Mouse (Mus musculus): ENCODE data around the gene Lmf1. TPM values are rescaled to one million over a fixed set of nuclear protein-coding genes. Genes with fewer than 3 reads are reported as not detected.

The Lmf1 gene
- polyA plus RNA-seq, 1 experiment from 2014 or later, result 40.6 TPM

DNA sequence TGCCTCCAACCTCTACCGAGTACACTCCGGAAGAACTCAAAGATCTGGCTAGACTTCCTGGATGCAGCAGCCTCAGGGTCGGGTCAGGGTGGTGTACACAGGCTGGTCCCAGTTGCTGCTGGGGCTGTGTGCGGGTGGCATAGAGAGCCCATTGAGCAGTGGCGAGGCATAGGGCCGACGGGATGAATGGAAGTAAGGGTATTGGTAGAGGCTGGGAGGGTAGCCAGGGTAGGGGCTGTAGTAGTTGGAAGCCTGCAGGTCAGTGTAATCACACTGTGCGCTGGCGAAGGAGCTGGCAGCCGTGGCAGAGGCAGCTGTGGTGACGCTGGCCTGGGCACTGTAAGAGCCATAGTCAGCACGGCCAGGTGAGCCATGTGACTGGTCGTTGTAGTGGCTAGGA lies 11.6 kb upstream of the Lmf1 start:
- Histone ChIP-seq H3K27ac (ENCODE audit: low read length) (no peak overlapping the region), H3K9me3 (ENCODE audit: control insufficient read depth, low read length) (no peaks in the 10 kb centered on the region), H3K36me3 (ENCODE audit: control insufficient read depth, insufficient read depth, low read length) (no peaks in the 10 kb centered on the region), H3K27me3 (replicated peaks; ENCODE audit: control insufficient read depth, insufficient read depth, low read length) (peaks cover 26% of the 10 kb centered on the region), H3K4me3 (ENCODE audit: low read length) (no peak overlapping the region), H3K9ac (ENCODE audit: low read depth, low read length) (no peak overlapping the region), H3K4me1 (ENCODE audit: control insufficient read depth, insufficient read depth, low read length) (peaks cover 19% of the 10 kb centered on the region), H3K4me2 (ENCODE audit: low read depth, low read length) (no peak overlapping the region)
- 76% methylated on average over 13 of the region's 13 CpGs for whole genome bisulfite sequencing
- ATAC-seq, result no peak

GRCm38 (mm10) chr17:25567745-25568144 lies 11.1 kb upstream of the Lmf1 start:
- H3K9me3 ChIP-seq (ENCODE audit: control insufficient read depth, low read length), result no peaks in the 10 kb centered on the region
- H3K27me3 ChIP-seq (replicated peaks; ENCODE audit: control insufficient read depth, insufficient read depth, low read length), result peaks cover 26% of the 10 kb centered on the region
- 27% methylated on average over 14 of the region's 14 CpGs for WGBS
- H3K27ac ChIP-seq (ENCODE audit: low read length), result no peak overlapping the region
- ATAC-seq, result no peak
- no peak overlapping the region; the same call in 1 of the 2 replicates for H3K9ac ChIP-seq (ENCODE audit: low read depth, low read length)
- H3K36me3 ChIP-seq (ENCODE audit: control insufficient read depth, insufficient read depth, low read length), result no peaks in the 10 kb centered on the region
- H3K4me2 ChIP-seq (ENCODE audit: low read depth, low read length), result no peak overlapping the region
- H3K4me3 ChIP-seq (ENCODE audit: low read length), result no peak overlapping the region
- peaks cover 19% of the 10 kb centered on the region for H3K4me1 ChIP-seq (ENCODE audit: control insufficient read depth, insufficient read depth, low read length)

GRCm38 (mm10) chr17:25568206-25568605 lies 10.7 kb upstream of the Lmf1 start:
- no peak for ATAC-seq
- Histone ChIP-seq H3K9me3 (ENCODE audit: control insufficient read depth, low read length) (no peaks in the 10 kb centered on the region), H3K4me2 (ENCODE audit: low read depth, low read length) (no peak overlapping the region), H3K4me1 (ENCODE audit: control insufficient read depth, insufficient read depth, low read length) (peaks cover 19% of the 10 kb centered on the region), H3K27me3 (replicated peaks; ENCODE audit: control insufficient read depth, insufficient read depth, low read length) (peaks cover 26% of the 10 kb centered on the region), H3K4me3 (ENCODE audit: low read length) (peak overlapping the region; percentile 3; the same call in 1 of the 2 replicates), H3K27ac (ENCODE audit: low read length) (no peak overlapping the region), H3K36me3 (ENCODE audit: control insufficient read depth, insufficient read depth, low read length) (no peaks in the 10 kb centered on the region), H3K9ac (ENCODE audit: low read depth, low read length) (peak overlapping the region; percentile 2; the same call in 1 of the 2 replicates)
- WGBS, result 47% methylated on average over 10 of the region's 10 CpGs

- WGBS, result 83% methylated on average over 11 of the region's 11 CpGs
- Histone ChIP-seq H3K9me3 (ENCODE audit: control insufficient read depth, low read length) (no peaks in the 10 kb centered on the region), H3K4me1 (ENCODE audit: control insufficient read depth, insufficient read depth, low read length) (peaks cover 19% of the 10 kb centered on the region), H3K4me3 (ENCODE audit: low read length) (peak overlapping the region; percentile 50), H3K27ac (ENCODE audit: low read length) (no peak overlapping the region), H3K4me2 (ENCODE audit: low read depth, low read length) (no peak overlapping the region), H3K27me3 (replicated peaks; ENCODE audit: control insufficient read depth, insufficient read depth, low read length) (peaks cover 26% of the 10 kb centered on the region), H3K36me3 (ENCODE audit: control insufficient read depth, insufficient read depth, low read length) (no peaks in the 10 kb centered on the region), H3K9ac (ENCODE audit: low read depth, low read length) (no peak overlapping the region)
- ATAC-seq, result no peak
Measured at GRCm38 (mm10) chr17:25568880-25569279, 10.0 kb upstream of the Lmf1 start.

DNA sequence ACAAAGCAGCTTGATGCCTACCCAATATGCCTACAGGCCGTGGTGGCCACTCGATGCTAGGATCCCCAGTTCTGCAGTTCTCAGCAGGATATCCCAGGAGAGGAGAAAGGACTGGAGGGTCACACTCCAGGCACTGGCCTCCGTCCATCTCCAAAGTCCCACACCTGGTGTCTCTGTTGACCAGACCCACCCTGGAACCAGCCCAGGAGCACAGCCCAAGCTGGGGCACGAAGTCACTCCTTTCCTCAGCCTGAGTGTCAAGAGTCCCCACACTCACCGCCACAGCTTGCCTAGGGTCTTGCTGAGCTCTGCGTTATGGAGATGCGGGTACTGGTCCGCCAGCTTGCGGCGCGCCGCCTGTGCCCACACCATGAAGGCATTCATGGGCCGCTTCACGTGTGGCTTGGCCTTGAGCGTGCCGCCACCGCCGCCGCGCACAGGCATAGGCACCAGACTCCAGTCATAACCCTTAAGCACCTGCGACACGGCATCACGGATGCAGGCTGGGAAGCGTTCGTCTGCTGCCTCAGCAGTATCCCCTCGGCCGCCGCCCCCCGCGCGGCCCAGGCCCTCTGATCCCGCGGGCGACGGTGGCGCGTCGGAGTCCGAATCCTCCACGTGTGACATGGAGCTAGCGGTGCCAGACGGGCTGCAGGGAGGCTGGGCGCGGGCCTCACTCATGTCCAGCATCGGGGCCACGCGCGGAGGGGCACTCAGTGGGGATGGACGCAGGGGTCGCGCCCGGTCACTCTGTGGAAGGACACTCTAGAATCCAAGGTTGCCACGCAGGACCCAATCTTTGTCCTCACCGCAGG lies 8.8 kb upstream of the Lmf1 start:
- Histone ChIP-seq H3K4me3 (ENCODE audit: low read length) (peak overlapping the region; percentile 50), H3K4me2 (ENCODE audit: low read depth, low read length) (peak overlapping the region; percentile 97), H3K9ac (ENCODE audit: low read depth, low read length) (peak overlapping the region; percentile 68), H3K4me1 (ENCODE audit: control insufficient read depth, insufficient read depth, low read length) (peaks cover 19% of the 10 kb centered on the region), H3K9me3 (ENCODE audit: control insufficient read depth, low read length) (no peaks in the 10 kb centered on the region), H3K36me3 (ENCODE audit: control insufficient read depth, insufficient read depth, low read length) (no peaks in the 10 kb centered on the region), H3K27ac (ENCODE audit: low read length) (no peak overlapping the region), H3K27me3 (replicated peaks; ENCODE audit: control insufficient read depth, insufficient read depth, low read length) (peaks cover 26% of the 10 kb centered on the region)
- 4% methylated on average over 54 of the region's 54 CpGs for WGBS
- ATAC-seq, result peak; percentile 26

GRCm38 (mm10) chr17:25570648-25571452 lies 8.0 kb upstream of the Lmf1 start, which contains the start of gene Sox8:
Sox8 (minus strand) TSS chr17:25570686.
- H3K4me1 ChIP-seq (ENCODE audit: control insufficient read depth, insufficient read depth, low read length), result peaks cover 17% of the 10 kb centered on the region
- peak within 1 kb of the TSS; percentile 50 for H3K4me3 ChIP-seq (ENCODE audit: low read length)
- H3K9me3 ChIP-seq (ENCODE audit: control insufficient read depth, low read length), result no peaks in the 10 kb centered on the region
- H3K9ac ChIP-seq (ENCODE audit: low read depth, low read length), result peak within 1 kb of the TSS; percentile 68
- peaks cover 26% of the 10 kb centered on the region for H3K27me3 ChIP-seq (replicated peaks; ENCODE audit: control insufficient read depth, insufficient read depth, low read length)
- no peak within 1 kb of the TSS for H3K27ac ChIP-seq (ENCODE audit: low read length)
- under 1% methylated on average over 53 of the region's 61 CpGs for WGBS
- peak; percentile 83 for ATAC-seq
- peak within 1 kb of the TSS; percentile 97 for H3K4me2 ChIP-seq (ENCODE audit: low read depth, low read length)
- H3K36me3 ChIP-seq (ENCODE audit: control insufficient read depth, insufficient read depth, low read length), result no peaks in the 10 kb centered on the region

DNA sequence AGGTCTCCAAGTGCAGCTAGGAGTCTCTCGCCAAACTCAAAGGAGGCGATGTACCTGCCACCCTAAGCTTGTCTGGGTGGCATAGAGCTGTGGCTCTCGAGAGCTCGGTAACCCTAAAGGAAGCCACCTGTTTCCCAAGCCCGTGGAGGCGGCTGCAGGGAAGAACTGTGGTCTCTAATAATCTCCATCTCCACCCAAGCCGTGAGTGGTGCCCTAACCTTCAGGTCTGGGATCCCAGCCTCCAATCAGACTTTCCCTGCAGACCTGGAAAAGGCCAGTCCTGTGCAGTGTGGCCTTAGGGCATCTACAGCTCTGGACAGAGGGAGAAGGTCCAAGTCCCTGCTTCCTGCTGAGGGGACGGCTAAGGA lies 7.4 kb upstream of the Lmf1 start:
- Histone ChIP-seq H3K27ac (ENCODE audit: low read length) (no peak overlapping the region), H3K4me2 (ENCODE audit: low read depth, low read length) (peak overlapping the region; percentile 97), H3K4me1 (ENCODE audit: control insufficient read depth, insufficient read depth, low read length) (peaks cover 17% of the 10 kb centered on the region), H3K27me3 (replicated peaks; ENCODE audit: control insufficient read depth, insufficient read depth, low read length) (peaks cover 26% of the 10 kb centered on the region), H3K36me3 (ENCODE audit: control insufficient read depth, insufficient read depth, low read length) (no peaks in the 10 kb centered on the region), H3K4me3 (ENCODE audit: low read length) (peak overlapping the region; percentile 50), H3K9ac (ENCODE audit: low read depth, low read length) (peak overlapping the region; percentile 68), H3K9me3 (ENCODE audit: control insufficient read depth, low read length) (no peaks in the 10 kb centered on the region)
- whole genome bisulfite sequencing, result 6% methylated on average over 8 of the region's 8 CpGs
- no peak for ATAC-seq

DNA sequence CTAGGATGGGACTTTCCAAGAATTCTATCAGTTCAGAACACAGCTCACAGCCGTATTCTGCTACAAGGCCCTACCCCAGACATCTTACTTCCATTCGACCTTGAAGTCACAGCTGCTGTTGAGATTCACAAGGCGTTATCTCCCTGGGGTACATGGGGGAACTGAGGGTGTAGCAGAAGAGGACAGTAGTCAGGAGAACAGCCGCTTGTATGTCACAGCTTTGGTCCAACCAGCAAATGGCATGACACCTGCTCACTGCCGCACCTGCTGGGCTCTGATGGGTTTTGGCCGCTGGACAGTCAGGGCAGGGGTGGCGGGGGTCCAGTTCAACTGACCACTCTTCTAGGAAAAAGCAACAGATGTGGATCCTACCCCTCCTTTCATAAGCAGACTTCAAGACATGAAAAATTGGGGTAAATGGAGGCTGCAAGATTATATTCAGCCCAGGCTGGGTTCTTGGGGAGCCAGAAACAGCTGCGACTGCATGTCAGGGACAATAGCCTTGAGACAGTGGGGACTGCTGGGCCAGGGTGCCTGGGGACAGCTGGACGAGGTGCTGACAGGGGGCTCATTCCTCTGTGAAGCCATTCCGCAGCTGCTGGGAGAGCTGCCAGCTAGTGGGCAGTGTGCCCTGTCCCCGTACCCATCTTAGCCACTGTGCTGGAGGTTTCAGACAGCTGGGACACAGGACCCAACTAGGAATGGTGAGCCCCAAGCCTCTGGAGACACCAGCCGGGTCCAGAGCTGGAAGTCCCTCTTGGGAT lies 3.5 kb upstream of the Lmf1 start:
- H3K9ac ChIP-seq (ENCODE audit: low read depth, low read length), result no peak overlapping the region

DNA sequence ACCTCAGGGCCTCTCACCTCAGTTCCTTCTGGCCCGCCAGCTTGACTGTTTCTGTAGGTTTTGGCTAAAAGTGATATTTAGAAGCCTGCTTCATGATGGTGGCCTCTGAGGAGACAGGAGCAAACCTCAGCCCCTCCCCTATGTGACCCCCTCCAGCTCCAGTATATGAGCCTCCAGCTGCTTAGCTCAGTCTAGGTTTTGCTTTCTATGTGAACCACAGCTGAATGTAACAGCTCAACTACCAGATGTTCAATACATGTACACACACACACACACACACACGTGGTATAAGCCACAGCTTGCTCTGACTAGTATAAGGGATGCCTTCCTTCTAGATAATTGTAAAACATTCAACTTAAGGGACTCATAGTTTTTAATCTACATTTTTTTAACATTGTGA lies 2.9 kb upstream of the Lmf1 start:
- Histone ChIP-seq H3K27ac (ENCODE audit: low read length) (no peak overlapping the region), H3K4me3 (ENCODE audit: low read length) (no peak overlapping the region), H3K4me2 (ENCODE audit: low read depth, low read length) (no peak overlapping the region), H3K9me3 (ENCODE audit: control insufficient read depth, low read length) (no peaks in the 10 kb centered on the region), H3K36me3 (ENCODE audit: control insufficient read depth, insufficient read depth, low read length) (no peaks in the 10 kb centered on the region), H3K4me1 (ENCODE audit: control insufficient read depth, insufficient read depth, low read length) (peaks cover 16% of the 10 kb centered on the region; the same call in 1 of the 2 replicates), H3K9ac (ENCODE audit: low read depth, low read length) (no peak overlapping the region), H3K27me3 (replicated peaks; ENCODE audit: control insufficient read depth, insufficient read depth, low read length) (peaks cover 3% of the 10 kb centered on the region)
- 70% methylated on average over 2 of the region's 2 CpGs for WGBS
- no peak for ATAC-seq

More for the DNA sequence above, 3.5 kb upstream of the Lmf1 start:
- H3K9me3 ChIP-seq (ENCODE audit: control insufficient read depth, low read length), result no peaks in the 10 kb centered on the region
- peaks cover 18% of the 10 kb centered on the region for H3K4me1 ChIP-seq (ENCODE audit: control insufficient read depth, insufficient read depth, low read length)
- no peaks in the 10 kb centered on the region for H3K36me3 ChIP-seq (ENCODE audit: control insufficient read depth, insufficient read depth, low read length)
- H3K4me3 ChIP-seq (ENCODE audit: low read length), result no peak overlapping the region
- peaks cover 8% of the 10 kb centered on the region for H3K27me3 ChIP-seq (replicated peaks; ENCODE audit: control insufficient read depth, insufficient read depth, low read length)
- ATAC-seq, result no peak
- H3K4me2 ChIP-seq (ENCODE audit: low read depth, low read length), result no peak overlapping the region
- no peak overlapping the region for H3K27ac ChIP-seq (ENCODE audit: low read length)
- WGBS, result 78% methylated on average over 12 of the region's 12 CpGs
